Mouse (Mus musculus) small intestine, adult 2 months (tissue): Measurements from ENCODE around the gene Smu1. TPM values are rescaled to one million over a fixed set of nuclear protein-coding genes. Genes with fewer than 3 reads are reported as not detected.

Source experiments
- H3K27ac ChIP-seq: fragments of 200-500 bp; 2 replicates; pipeline ENCODE4 v1.5.1; 2012; ENCODE audit warnings: low read depth, low read length, control low read depth, inconsistent platforms; ENCODE audit not compliant: insufficient read depth
- H3K27me3 ChIP-seq: fragments of 200-500 bp; 2 replicates; pipeline ENCODE4 v1.6.1; 2012; ENCODE audit warnings: mild to moderate bottlenecking, moderate library complexity, low read length, inconsistent platforms; ENCODE audit not compliant: control insufficient read depth, insufficient read depth
- H3K36me3 ChIP-seq: fragments of 200-500 bp; 2 replicates; pipeline ENCODE4 v1.6.1; 2012; ENCODE audit warnings: mild to moderate bottlenecking, low read length, control low read depth, inconsistent platforms; ENCODE audit not compliant: control insufficient read depth, insufficient read depth
- H3K4me1 ChIP-seq: fragments of 200-500 bp; 2 replicates; pipeline ENCODE4 v1.6.1; 2012; ENCODE audit warnings: low read length, inconsistent platforms, mixed read lengths; ENCODE audit not compliant: control insufficient read depth, insufficient read depth, insufficient read length
- H3K4me3 ChIP-seq: fragments of 200-500 bp; 2 replicates; pipeline ENCODE4 v1.5.1; 2012; ENCODE audit warnings: low read depth, mild to moderate bottlenecking, control low read depth, inconsistent platforms, low read length, moderate library complexity
- CTCF ChIP-seq: fragments of 200-500 bp; IDR thresholded peaks from 2 replicates; pipeline ENCODE4 v1.5.1; 2012; ENCODE audit warnings: low read depth, mild to moderate bottlenecking, control low read depth, inconsistent platforms, low read length, moderate library complexity, mixed read lengths; ENCODE audit not compliant: insufficient replicate concordance, insufficient read length; ENCODE audit errors: extremely low read depth
- POLR2A ChIP-seq: fragments of 200-500 bp; IDR thresholded peaks from 2 replicates; pipeline ENCODE4 v1.6.1; 2012; ENCODE audit warnings: low read depth, mild to moderate bottlenecking, control low read depth, inconsistent platforms, low read length, moderate library complexity
- WGBS: fragments of 180-500 bp; shearing (Covaris S2); methylation state at CpG from one replicate; pipeline ENCODE4 v1.1.7; 2018; 5-methylcytosine and 5-hydroxymethylcytosine counted together
- polyA plus RNA-seq: library from polyadenylated mRNA; depleted of rRNA; stranded (reverse); fragments of >200 nt; gene quantifications from 2 replicates; pipeline ENCODE4 v1.2.3, GENCODE M21; 2012

Smu1 gene
- polyA plus RNA-seq, 1 experiment, result 9.6 TPM

DNA sequence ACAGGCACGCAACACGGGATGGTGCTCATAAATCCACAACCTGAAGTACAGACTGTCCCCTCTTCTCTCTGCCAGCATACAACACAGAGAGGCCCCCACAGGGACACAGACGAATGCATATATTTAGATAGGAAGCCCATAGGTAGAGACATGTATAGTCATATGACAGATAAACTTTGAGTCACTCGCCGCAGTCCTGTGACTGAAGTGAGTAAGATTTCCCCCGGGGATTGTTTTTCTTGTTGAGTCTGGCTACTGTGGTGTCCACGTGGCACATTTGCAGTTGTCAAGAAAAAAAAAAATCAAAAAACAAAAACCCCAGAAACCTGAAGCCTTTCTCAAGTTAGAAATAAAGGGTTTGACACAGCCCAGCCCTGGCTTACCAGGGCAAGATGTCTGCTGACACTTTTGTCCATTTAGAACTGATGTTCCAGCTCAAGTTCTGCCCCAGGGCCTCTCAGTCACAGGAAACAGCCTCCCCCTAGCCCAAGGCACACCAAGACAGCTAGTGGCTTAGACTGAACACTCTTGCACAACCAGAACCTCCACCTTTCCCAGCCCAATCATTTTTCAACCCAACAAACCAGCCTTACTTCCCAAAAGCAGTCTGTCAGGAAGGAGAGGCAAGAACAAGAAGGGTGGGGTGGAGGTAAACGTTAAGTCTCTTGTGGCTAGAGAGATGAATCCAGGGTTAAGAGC is 24.2 kb upstream of the Smu1 start:
- WGBS, result 58% methylated on average over 8 of the region's 8 CpGs
- H3K27me3 ChIP-seq, result no peaks in the 10 kb centered on the region
- peaks cover 10% of the 10 kb centered on the region for H3K4me1 ChIP-seq
- no peaks in the 10 kb centered on the region for H3K36me3 ChIP-seq
- peak overlapping the region; percentile 31 for H3K27ac ChIP-seq
- no peak overlapping the region for H3K4me3 ChIP-seq
- TF ChIP-seq POLR2A (no peak), CTCF (no peak)

DNA sequence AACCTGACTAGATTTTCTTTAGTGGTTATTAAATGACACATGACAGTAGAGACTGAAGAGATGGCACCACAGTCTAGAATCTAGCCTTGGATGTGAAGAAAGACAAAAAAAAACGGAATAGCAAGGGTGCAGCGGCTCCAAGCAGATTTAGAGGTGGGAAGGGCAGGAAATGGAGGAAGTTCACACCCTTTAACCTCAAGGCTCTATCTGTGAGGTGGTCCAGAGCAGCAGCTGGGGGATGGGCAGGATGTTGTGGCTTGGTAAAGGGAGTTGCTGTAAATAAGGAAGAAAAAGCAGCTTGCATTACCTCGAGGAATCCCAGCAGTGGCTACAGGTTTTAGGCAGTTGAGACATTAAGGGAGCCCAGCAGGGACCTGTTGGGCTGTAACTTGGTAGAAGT is 23.4 kb upstream of the Smu1 start:
- WGBS, result 62% methylated on average over 3 of the region's 3 CpGs
- Histone ChIP-seq H3K36me3 (no peaks in the 10 kb centered on the region), H3K27me3 (no peaks in the 10 kb centered on the region), H3K4me3 (no peak overlapping the region), H3K27ac (peak overlapping the region; percentile 31; the same call in 1 of the 2 replicates), H3K4me1 (peaks cover 12% of the 10 kb centered on the region)
- TF ChIP-seq CTCF, result no peak
- no peak for TF ChIP-seq POLR2A

DNA sequence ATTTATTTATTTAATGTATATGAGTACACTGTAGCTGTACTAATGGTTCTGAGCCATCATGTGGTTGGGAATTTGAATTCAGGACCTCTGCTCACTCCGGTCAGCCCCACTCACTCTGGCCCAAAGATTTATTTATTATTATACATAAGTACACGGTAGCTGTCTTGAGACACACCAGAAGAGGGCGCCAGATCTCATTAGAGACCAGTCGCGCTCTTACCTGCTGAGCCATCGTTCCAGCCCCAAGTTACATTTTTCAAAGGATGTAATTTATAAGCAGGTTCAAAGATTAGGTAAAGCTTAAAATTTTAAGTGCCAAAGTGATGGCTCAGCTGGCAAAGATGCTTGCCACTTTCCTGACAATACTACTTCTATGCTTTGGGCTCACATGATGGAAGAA is 20.9 kb upstream of the Smu1 start:
- H3K4me1 ChIP-seq, result peaks cover 17% of the 10 kb centered on the region
- H3K27ac ChIP-seq, result no peak overlapping the region
- no peaks in the 10 kb centered on the region for H3K27me3 ChIP-seq
- TF ChIP-seq CTCF, result peak; percentile 41; the same call in 1 of the 2 replicates
- TF ChIP-seq POLR2A, result no peak
- H3K36me3 ChIP-seq, result no peaks in the 10 kb centered on the region
- H3K4me3 ChIP-seq, result no peak overlapping the region
- 66% methylated on average over 6 of the region's 6 CpGs for WGBS

DNA sequence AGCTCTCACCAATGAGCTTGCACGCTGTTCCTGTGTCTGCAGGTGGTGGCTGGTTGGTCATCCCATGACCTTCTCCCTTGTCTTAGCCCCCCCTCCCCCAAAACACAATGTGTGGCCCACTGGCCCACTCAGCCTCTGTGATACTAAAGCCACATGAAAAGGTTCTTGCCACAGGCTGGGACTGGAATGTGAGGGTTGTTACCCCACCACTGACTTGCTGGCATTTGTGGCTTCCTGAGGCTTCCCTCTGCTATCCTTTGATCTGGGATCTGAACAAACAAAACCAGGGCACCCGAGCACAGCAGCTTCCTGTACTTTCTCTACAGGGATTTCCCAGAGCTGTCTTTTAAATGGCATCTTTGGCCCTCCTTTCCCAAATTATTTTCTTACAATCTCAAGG is 19.4 kb upstream of the Smu1 start:
- H3K27ac ChIP-seq, result no peak overlapping the region
- no peak overlapping the region for H3K4me3 ChIP-seq
- peaks cover 15% of the 10 kb centered on the region for H3K4me1 ChIP-seq
- TF ChIP-seq CTCF, result no peak
- no peak for TF ChIP-seq POLR2A
- no peaks in the 10 kb centered on the region for H3K27me3 ChIP-seq
- H3K36me3 ChIP-seq, result no peaks in the 10 kb centered on the region
- WGBS, result 48% methylated on average over 2 of the region's 2 CpGs

DNA sequence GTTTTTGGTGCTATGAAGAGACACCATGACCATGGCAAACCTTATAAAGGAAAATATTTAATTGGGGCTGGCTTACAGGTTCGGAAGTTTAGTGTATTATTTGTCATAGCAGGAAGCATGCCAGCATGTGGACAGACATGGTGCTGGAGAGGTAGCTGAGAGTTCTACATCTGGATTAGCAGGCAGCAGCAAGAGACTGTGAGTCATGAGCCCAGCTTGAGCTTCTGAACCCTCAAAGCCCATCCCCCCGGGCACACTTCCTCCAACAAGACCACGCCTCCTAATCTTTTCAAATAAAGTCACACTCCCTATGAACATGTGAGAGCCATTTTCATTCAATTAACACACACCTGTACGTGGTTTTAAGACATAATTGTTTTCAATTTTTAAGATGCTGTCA is 18.7 kb upstream of the Smu1 start:
- no peak overlapping the region for H3K27ac ChIP-seq
- peaks cover 14% of the 10 kb centered on the region for H3K4me1 ChIP-seq
- TF ChIP-seq CTCF (no peak), POLR2A (no peak)
- H3K4me3 ChIP-seq, result no peak overlapping the region
- H3K36me3 ChIP-seq, result no peaks in the 10 kb centered on the region
- H3K27me3 ChIP-seq, result no peaks in the 10 kb centered on the region
- WGBS, result 51% methylated on average over 4 of the region's 4 CpGs

DNA sequence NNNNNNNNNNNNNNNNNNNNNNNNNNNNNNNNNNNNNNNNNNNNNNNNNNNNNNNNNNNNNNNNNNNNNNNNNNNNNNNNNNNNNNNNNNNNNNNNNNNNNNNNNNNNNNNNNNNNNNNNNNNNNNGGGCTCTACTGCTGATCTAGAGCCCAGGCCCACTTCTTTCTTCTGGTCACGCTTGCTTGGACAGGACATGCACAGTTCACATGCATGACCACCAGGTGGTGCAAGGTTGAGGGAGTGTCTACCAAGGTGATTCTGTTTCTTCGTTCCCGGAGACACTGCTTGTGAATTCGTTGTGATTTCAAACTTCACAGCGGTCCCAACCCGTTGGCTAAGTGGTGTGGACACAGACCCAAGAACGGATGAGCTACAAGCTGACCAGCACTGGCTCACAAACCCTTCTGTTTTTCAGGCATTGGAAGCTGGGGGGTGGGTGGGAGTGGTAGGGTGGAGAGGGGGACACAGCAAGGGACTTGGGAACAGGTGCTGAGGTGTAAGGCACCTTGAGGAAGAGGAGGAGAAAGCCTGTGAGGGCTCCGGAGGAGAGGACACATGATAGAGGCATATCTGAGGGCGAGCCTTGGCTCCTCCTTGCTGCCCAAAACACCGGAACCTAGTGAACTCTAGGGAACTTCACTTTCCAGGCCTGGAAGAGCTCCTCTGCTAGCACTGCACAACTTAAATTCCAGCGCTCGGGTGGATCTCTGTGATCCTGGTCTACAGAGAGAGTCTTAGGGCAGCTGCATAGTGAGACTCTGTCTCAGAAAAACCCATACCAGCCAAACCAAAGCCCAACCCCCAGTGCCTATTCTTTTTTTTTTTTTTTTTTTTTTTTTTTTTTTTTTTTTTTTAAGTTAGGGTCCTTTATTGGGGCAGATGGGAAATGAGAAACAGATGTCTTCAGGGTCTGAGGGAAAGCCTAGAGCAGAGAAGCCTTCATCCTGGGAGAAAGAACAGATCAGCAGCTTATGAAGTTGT is 16.8 kb upstream of the Smu1 start:
- TF ChIP-seq POLR2A (0 out of 2 replicates have a peak, but pooled peaks have one; percentile 7), CTCF (peak; percentile 83; the same call in 1 of the 2 replicates)
- Histone ChIP-seq H3K27ac (no peak overlapping the region), H3K4me3 (peak overlapping the region; percentile 31; the same call in 1 of the 2 replicates), H3K4me1 (peaks cover 9% of the 10 kb centered on the region), H3K36me3 (no peaks in the 10 kb centered on the region), H3K27me3 (no peaks in the 10 kb centered on the region)
- 20% methylated on average over 12 of the region's 12 CpGs for WGBS

DNA sequence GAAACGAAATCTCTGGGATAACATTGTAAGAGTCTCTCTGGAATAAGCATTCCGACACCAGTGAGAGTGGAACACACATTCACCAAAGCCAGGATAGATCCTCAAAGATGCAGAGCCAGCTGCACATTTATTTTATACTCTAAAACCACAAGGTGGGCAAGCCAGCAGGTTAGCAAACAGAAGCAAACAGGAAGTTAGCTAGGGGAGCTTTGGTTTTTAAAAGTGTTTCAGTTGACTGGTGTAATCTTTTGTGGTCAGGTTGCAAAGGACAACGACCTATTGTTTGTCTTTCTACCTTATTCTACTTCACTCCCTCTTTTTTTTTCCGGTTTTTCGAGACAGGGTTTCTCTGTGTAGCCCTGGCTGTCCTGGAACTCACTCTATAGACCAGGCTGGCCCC is 2.2 kb upstream of the Smu1 start:
- TF ChIP-seq CTCF, result no peak
- no peak for TF ChIP-seq POLR2A
- Histone ChIP-seq H3K4me3 (no peak overlapping the region), H3K4me1 (no peaks in the 10 kb centered on the region), H3K27ac (no peak overlapping the region; the same call in 1 of the 2 replicates), H3K36me3 (peaks cover 4% of the 10 kb centered on the region), H3K27me3 (no peaks in the 10 kb centered on the region)
- WGBS, result 40% methylated on average over 5 of the region's 5 CpGs
